Mouse (Mus musculus) lung, postnatal 0 days (tissue): ENCODE measurements at regions not wholly inside any gene's neighbourhood (a gene's known extent, or its start where the extent isn't known, plus 50 kb on each side); places are given as distances from the start of the nearest gene placed in this dataset.

Experiments
- CTCF ChIP-seq: IDR thresholded peaks from 2 replicates; pipeline ENCODE4 v1.5.1; 2016; ENCODE audit warnings: antibody characterized with exemption, mild to moderate bottlenecking
- EP300 ChIP-seq: IDR thresholded peaks from 2 replicates; pipeline ENCODE4 v1.6.1; 2016; ENCODE audit warnings: antibody characterized with exemption, mild to moderate bottlenecking, control low read depth

- TF ChIP-seq CTCF (no peak), EP300 (no peak)
These were observed 190.9 kb upstream of the Klf4 start for GRCm38 (mm10) chr4:55723124-55723523.
